Mouse (Mus musculus) colon, adult 2 months (tissue): Measurements from ENCODE around the gene Obox6. TPM values are rescaled to one million over a fixed set of nuclear protein-coding genes. Genes with fewer than 3 reads are reported as not detected.

Experiments
- polyA plus RNA-seq: library from polyadenylated mRNA; depleted of rRNA; stranded (reverse); fragments of >200 nt; gene quantifications from 2 replicates; pipeline ENCODE4 v1.2.3, GENCODE M21; 2012; rRNA removed

Gene Obox6
- not detected in 2 replicates for polyA plus RNA-seq

GRCm38 (mm10) chr7:15839578-15839977 is at the start of gene Obox6:
Gene Obox6 (minus strand): TSS chr7:15839678.

GRCm38 (mm10) chr7:15882317-15882716 is 42.8 kb upstream of the Obox6 start, which contains the start of gene Crxos:
Gene Crxos (plus strand): TSS chr7:15882617.

DNA sequence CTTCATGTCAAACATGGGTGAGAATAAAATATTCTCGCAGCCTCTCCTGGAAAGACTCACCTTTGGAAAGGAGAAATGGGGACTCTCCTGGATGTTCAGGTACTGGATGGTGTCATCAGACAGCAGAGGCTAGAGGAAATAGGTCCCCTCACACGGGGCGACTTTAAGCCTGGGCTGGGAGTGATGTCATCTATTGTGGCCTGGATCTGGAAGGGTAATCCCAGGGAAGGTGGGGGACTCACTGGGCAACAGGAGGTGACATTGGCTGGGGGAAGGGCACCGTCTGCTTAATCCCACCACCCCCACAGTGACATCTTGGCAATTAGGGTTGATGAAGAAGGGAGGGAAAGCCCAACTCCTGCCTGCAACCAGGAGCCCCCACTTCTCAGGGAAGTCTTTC is 40.3 kb upstream of the Obox6 start, which contains the start of gene Crx:
Crx (minus strand) TSS at position 213 of the 400 bp plus-strand sequence.

Other genes starting within 250 kb of the Obox6 start
- gene Obox3, start 199.8 kb downstream of the Obox6 start, polyA plus RNA-seq: not detected in 2 replicates
- gene Obox5, start 89.5 kb downstream of the Obox6 start, polyA plus RNA-seq: not detected in 2 replicates
- not detected in 2 replicates for gene Crx, start 40.3 kb upstream of the Obox6 start, polyA plus RNA-seq
- not detected in 2 replicates for gene Crxos, start 42.9 kb upstream of the Obox6 start, polyA plus RNA-seq
- 252 and 320 TPM in 2 replicates for gene Selenow, start 82.7 kb upstream of the Obox6 start, polyA plus RNA-seq
- 175 and 182 TPM in 2 replicates for gene Nop53, start 106.4 kb upstream of the Obox6 start, polyA plus RNA-seq
- 47.3 and 47.8 TPM in 2 replicates for gene Ehd2, start 127.9 kb upstream of the Obox6 start, polyA plus RNA-seq
- 13.0 and 17.7 TPM in 2 replicates for gene Bicra, start 208.2 kb upstream of the Obox6 start, polyA plus RNA-seq
- gene Zfp541, start 222.1 kb upstream of the Obox6 start, polyA plus RNA-seq: 0.05 TPM in 1 of 2 replicates, not detected in the other